Mouse (Mus musculus): ENCODE data around the gene Gm21958.
"Not testable (repeated sequence)": the region's sequence is repeated elsewhere in the genome, so short reads cannot be mapped to it uniquely, and the experiment has no call there.

Gm21958 gene

DNA sequence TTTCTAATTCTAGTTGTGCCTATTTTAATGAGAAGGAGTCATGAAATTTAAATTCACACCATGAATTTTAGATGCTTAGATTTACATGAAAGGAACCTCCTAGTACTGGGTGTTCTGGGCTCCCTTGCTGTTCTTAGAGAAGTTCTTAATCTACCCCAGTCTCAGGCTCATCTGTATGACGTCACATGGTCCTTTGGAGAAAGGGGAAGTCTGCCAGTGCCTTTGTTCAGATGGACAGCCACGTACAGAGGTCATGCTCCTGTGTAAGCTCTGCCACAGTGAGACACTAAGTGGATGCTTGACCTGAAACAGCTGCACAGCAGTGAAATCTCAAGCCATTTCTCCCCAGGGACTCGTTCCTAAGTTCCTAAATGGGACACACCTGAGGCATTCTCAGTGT is 4.8 kb upstream of the Gm21958 start:
- no peak for DNase-seq

DNA sequence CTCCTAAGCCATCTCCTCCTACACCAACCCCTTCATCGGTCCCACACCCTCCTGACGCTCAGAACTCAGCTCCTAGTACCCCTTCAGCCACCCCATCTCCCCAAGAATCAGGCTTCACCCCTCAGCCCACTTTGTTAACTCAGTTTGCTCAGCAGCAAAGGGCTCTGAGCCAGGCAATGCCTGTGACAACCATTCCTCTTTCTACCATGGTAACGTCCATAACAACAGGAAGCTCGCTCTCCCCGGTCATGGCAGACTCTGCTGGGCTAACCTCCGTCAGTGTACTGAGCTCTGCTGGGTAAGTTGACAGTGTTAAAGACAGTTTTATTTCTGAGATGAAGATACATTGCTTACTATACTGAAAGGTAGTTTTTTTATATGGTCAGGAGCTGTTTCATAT is 3.2 kb upstream of the Gm21958 start:
- no peak for DNase-seq

DNA sequence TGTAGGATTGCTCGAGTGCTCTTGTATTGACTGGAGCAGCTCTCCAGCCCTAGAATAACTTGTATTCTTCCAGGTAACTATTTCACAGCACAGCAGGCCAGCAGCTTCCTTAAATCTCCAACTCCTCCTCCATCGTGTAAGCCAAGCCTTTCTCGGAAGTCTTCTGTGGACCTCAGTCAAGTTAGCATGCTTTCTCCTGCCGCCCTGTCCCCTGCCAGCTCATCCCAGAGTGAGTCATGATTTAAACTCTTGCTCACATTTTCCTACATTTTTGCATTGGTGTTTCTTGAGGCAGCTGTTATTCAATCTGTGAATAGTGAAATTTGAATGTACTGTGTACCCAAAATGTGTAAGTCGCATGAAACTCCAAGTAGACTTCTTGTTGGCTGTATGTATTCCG is 1.3 kb upstream of the Gm21958 start:
- no peak for DNase-seq

DNA sequence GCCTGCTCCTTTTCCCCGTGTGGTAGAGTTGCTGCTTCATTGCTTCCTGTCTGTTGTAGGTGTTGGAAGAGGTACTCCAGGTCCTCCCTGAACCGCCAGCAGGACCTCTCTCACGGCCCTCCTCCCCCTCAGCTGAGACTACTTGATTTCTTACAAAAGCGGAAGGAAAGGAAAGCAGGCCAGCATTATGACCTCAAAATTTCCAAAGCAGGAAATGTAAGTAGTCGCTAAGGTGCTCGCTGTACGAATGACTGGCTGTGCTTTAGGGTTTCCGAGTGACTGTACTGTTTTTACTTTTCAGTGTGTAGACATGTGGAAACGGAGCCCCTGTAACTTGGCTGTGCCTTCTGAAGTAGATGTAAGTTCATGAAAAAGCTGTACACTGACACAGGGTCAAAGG is 5.2 kb downstream of the Gm21958 start:
- DNase-seq, result no peak

DNA sequence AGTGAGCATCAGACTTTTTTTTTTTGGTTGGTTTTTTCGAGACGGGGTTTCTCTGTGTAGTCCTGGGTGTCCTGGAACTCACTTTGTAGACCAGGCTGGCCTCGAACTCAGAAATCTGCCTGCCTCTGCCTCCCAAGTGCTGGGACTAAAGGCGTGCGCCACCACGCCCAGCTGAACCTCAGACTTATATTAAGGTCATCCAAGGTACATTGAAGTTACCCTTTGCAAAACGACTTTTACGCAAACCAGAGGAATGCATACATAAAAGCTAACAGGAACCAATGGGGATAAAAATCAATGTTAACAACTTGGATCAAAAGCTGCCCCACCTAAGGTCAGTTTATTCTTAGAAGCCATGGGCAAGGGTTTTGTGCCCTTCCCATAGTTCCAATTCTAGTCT is 10.0 kb downstream of the Gm21958 start:
- DNase-seq, result not testable (repeated sequence)

DNA sequence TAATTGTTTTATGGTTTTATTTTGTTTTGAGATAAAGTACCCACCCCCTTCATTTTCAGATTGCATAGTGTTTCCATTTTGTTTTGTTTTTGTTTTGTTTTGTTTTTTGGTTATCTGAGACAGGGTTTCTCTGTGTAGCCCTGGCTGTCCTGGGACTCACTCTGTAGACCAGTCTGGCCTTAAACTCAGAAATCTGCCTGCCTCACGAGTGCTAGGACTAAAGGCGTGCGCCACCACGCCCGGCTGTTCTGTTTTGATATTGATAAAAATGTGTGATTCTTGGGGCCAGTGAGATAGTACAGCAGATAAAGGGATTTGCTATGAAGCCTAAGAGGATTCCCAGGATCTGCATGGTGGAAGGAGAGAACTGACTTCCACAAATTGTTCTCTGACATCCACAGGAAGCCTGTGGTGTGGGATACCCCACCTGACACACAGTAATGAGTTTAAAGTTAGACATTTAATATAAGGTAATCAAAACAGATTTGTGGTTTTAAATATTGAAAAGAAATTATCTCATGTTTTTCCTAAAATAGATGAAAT is 14.3 kb downstream of the Gm21958 start:
- DNase-seq, result no peak

DNA sequence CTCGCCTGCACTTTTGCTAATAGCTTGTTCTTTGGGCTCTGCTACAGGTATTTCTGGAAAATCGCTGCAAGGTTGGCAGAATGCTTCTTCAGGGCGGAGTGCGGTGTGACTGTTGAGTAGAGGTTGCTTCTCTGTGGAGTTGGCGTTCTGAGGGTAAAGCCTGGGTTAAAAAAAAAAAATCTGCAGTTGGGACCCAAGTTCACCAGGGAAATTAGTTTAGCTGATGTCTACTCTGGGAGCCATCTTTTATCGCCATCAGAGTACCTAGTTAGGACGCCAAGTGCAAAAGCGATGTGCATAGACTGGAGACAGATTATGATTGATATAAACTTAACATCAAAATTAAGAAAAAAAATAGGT is 21.1 kb downstream of the Gm21958 start:
- DNase-seq, result no peak

DNA sequence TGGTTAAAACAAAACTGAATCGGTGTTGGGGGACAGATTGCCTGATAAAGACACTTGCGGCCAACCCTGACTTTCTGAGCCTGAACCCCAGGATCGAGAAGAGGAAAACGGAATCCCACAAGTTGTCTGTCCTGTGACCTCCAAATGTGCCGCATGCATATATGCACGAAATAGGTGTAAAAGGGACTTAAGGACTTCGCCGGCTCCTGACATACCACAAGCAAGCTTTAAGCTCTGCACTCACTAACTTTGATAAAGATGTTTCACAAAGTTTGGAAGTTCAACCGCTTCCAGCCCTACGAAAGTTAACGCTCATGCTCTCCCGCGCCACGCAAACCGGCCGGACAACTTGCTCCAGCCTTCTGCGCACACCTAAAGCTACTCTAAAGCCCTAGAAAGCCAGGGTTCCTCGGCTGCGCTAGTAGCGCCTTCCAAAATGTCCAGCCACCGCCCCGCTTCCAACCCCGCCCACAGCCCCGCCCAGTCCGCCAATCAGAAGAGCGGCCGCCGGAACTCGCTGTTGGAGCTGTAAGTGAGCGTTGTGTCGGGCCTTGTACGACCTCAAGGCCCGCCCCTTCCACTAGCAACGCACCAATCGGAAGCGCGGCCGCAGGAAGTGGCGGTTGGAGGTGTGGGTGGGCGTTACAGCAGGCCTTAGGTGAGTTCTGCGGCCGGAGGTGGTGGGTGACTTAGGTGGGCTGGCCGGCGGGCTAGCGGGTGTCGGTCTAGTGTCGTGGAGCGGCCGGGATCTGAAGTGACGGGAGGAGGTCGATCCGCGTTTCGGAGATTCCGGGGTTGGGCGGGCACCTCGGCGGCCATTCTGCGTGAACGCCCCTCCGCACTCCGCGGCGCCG is 21.7 kb downstream of the Gm21958 start, which contains the start of gene Supt20:
Gene Supt20 (plus strand): TSS at position 606 of the 854 bp plus-strand sequence.
- peak; percentile 96 to 97 for DNase-seq

DNA sequence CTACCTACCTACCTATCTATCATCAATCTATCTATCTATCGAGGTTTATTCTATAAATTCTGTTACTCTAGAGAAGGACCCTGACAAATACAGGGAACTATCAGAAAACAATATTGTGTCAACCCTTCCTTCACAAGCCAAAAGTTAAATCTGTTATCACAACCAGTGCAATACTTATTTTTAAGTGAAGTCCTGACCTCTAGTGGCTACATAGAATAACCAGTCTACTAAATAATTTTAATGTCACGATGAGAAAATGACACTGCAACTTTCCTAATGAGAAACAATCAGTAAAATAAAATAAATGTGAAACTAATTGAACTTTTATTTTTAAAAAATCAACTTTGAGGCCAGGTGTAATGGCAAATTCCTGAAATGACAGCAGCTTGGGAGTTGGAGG is 25.1 kb downstream of the Gm21958 start:
- DNase-seq, result no peak

DNA sequence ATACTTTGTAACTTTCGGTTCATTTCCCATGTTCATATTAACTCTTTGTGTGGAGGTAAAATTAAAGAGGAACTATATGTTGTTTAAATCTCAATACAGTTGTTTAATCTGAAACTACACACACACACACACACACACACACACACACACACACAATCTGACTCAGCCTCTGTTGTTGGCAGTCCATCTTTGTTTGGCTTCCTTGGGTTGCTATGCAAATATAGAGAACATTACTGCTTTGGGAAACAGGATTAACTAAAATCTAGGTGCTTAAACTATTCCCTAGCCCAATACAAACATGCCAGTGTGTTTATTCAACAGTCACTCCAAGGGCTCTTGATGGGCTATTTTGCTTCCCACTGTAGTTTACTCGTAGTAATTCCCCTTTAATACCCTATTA is 26.9 kb downstream of the Gm21958 start:
- no peak for DNase-seq

DNA sequence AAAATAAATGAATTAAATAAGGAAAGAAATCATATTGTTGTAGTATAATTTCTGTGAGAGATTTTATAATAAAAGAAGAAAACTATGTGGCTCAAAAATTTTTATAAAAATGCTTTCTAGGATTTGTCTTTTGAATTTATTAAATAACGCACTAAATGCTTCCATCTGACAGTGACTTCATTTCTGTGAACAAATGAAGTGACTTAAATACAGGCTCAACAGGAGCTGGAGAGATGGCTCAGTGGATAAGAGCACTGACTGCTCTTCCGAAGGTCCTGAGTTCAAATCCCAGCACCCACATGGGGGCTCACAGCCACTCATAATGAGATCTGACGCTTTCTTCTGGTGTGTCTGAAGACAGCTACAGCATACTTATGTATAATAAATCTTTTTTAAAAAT is 29.0 kb downstream of the Gm21958 start:
- no peak for DNase-seq

DNA sequence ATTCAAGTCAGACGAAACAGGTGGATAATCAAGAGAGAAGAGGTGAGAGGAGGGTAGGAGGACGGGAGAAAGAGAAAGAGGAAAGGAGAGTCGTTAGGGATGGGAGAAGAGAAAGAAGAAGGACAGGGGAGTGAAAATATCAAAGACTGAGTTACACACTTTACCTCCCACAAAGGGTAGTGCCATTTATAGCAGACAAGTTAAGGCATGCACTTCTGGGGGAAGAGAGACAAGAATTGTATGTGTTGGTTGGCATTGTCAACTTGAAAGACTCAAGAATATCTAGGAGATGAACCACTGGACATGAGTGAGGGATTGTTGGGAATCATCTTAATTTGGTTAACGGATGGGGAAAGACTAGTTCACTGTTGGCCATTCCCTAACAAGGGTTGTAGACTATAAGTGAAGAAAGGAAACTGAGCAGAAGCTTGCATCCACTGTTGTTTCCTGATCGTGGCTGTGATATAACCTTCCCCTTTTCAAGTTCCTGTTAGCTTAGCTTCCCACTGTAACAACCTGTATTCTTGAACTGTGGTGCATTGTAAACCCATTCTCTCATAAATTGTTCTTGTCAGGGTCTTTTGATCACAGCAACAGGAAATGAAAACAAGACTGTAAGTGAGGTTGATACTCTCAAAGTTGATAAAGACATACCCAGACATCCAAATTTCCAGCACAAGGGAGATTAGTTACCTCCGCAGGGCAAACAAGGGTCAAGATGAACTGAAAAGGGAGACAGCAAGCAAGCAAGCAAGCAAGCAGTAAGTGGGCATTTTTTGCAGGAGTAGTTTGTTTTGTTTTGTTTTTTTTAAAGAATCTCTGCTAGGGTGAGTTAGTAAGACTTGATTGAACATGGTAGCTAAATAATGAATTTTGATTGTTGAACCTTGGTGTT is 32.6 kb downstream of the Gm21958 start:
- DNase-seq, result no peak

DNA sequence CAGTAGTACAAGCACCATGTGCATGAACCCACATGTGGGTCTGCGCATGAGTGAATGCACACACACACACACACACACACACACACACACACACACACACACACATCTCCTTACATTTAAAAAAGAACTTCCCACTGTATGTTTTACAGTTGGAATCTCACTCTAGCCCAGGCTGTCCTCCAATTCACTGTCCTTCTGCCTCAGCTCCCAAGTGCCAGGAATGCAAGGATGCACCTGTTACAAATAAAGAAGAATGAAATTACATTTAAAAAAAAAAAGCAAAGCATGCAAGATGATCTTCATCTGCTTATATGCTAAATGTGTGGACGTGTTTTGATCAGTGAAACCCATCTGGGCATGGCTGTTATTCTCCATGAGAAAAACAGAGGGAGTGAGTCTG is 37.3 kb downstream of the Gm21958 start:
- DNase-seq, result no peak

DNA sequence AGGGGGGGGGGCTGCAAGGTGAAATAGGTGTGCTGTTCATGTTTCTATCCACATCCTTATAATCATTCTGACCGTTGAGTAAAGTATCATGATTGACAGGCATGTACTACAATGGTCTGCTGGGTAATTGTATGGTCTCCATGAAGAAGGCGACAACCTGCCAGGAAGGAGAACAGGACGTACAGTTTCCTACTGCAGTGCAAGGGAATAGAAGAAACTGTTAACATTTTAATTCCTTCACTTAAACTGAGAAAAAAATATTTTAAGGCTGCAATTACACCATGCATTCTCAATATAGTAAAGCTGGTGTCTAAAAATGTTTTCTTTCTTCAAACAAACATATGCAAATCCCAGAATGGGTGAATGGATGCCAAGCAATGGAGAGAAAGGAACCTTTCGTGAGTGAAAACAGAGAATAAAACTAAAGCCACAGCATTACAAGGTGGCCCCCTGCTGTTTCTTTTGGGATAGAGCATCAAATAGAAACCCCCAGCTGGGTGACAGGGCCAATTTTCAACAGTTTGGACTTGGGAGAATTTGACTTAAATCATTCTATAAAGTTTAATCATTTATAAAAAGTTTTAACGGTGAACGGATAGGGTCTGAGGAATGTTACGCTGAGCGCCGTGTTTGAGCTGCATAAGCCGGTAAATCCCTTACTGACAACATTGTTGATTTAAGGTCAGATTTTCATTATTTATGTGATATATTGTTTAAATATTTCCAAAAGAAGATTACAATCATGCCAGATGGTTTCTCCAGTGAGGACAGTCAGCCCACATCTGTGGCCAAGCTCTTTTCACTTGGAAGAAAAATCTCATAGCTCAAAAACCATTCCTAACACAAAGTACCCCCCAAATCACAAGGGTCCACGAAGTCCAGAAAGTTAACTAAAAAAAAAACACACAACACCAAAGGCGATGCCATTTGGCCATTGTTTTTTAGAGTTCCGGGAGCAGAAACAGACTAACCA is 41.3 kb downstream of the Gm21958 start:
- peak; percentile 49 to 58 for DNase-seq

DNA sequence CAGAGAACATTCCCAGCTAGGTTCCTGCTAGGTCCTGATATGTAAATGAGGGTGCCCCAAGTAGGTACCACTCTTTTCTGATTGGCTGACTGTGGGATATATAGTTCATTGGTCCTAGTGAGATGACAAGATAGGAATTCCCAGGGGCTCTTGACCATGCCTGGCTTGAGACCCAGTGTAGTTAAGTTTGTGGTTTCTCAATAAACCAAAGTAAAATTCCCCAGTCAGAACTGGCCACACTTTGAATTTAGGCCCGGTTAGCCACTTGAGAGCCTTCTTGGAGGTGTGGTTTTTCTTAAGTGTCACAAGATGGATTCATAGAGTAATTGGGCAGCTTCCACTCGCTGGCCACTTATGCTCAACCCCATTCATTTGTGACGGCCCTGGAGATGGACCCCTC is 42.0 kb downstream of the Gm21958 start:
- no peak for DNase-seq

DNA sequence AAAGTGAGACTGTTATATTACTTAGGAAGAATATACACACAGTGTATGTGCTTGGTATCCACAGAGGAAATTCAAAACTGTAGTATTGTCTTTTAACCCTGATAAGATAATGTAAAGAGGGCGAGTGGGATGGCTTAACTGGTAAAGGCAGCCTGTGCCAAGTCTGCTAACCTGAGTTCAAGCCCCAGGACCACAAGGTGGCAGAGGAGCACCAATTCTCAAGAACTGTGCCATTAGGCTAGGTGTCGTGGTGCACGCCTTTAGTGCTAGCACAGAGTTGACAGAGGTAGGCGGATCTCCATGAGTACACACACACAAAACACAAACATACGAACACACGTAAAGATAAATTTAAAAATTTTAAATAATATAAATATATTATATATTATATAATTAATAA is 44.6 kb downstream of the Gm21958 start:
- DNase-seq, result no peak

DNA sequence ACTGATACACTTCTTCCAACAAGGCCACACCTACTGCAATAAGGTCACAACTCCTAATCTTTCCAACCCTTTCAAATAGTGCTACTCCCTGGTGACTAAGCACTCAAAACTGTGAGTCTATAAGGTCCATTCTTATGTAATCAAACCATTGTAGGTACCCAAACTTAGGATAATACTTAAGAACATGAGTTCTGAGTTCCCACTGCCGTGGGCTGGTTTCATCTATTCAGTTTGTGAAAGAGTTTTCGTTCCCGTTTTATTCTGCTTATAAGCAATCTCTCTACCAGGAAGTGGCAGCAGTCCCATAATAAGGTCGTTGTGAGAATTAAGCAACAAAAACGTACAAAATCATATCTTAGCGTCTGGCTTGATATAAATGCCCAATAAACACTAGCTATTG is 45.4 kb downstream of the Gm21958 start:
- DNase-seq, result no peak

DNA sequence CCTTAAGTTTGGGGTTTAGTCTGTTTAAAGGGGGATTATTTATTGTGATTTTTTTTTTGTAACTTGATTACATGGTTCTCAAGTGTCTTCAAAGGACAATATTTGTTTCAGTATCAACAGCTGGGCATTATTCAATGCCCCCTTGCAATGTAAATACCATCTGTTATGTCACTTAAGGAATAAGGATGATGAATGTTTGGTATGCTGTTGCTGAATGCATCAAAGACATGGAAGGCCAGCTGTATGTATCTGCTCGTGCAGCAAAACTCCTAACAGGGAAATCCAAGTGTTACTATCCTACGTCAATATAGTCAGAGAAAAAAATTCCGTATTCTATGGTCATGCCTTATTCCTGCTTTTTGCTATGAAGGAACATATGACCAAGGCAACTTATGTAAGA is 46.0 kb downstream of the Gm21958 start:
- DNase-seq, result no peak
